In genomic region chr15:79744001-79744400, GRCm38 (mm10) we compare ENCODE assay signal across 27 mouse cellular contexts.
"Had no signal": no experiment of that assay in that cellular context is flagged by ENCODE, and none has a peak within 500 bp of the region (broad histone marks: within the 10 kb centered on the region; RNA-seq: fewer than 3 reads in every experiment).

No protein-coding gene starts in this region.

- H3K4me3 ChIP-seq: embryonic facial prominence, embryonic 15.5 days; erythroblast, embryonic 14.5 days; forebrain, embryonic 12.5 days; forebrain, embryonic 13.5 days; gastrocnemius, adult 2 months had no signal

- H3K9ac ChIP-seq: embryonic facial prominence, embryonic 12.5 days; embryonic facial prominence, embryonic 13.5 days; embryonic facial prominence, embryonic 15.5 days; forebrain, embryonic 12.5 days; forebrain, embryonic 13.5 days; forebrain, embryonic 15.5 days; forebrain, postnatal 0 days had no signal

- ATAC-seq: forebrain, embryonic 13.5 days; forebrain, embryonic 14.5 days; forebrain, embryonic 15.5 days; forebrain, embryonic 16.5 days; forebrain, postnatal 0 days had no signal

- H3K27me3 ChIP-seq: embryonic facial prominence, embryonic 12.5 days; embryonic facial prominence, embryonic 13.5 days; embryonic facial prominence, embryonic 15.5 days; forebrain, embryonic 12.5 days; forebrain, embryonic 13.5 days; forebrain, embryonic 15.5 days had no signal

- DNase-seq: cerebellum, adult 2 months; cerebellum, adult 8-10 months; cerebellum, adult 9-10 months; cerebellum, adult 9-11 months; cerebellum, postnatal 10 days; cerebellum, postnatal 14 days; cerebellum, postnatal 36 days; embryo, embryonic 11 days; forebrain, postnatal 0 days; gastrocnemius, adult 2 months; gastrocnemius, postnatal 10 days; gastrocnemius, postnatal 14 days; gastrocnemius, postnatal 25 days; gastrocnemius, postnatal 36 days; heart, adult 11 months; heart, adult 18-20 months had no signal

- H3K4me2 ChIP-seq: embryonic facial prominence, embryonic 12.5 days; embryonic facial prominence, embryonic 15.5 days; forebrain, embryonic 12.5 days; forebrain, embryonic 15.5 days had no signal

- H3K27ac ChIP-seq: embryonic facial prominence, embryonic 10.5 days; embryonic facial prominence, embryonic 12.5 days; embryonic facial prominence, embryonic 13.5 days; embryonic facial prominence, embryonic 15.5 days; forebrain, embryonic 10.5 days; forebrain, embryonic 12.5 days; forebrain, embryonic 13.5 days; forebrain, embryonic 15.5 days; gastrocnemius, adult 2 months had no signal

- H3K9me3 ChIP-seq: embryonic facial prominence, embryonic 10.5 days; embryonic facial prominence, embryonic 12.5 days; embryonic facial prominence, embryonic 13.5 days; embryonic facial prominence, embryonic 15.5 days; forebrain, embryonic 10.5 days; forebrain, embryonic 12.5 days; forebrain, embryonic 13.5 days; forebrain, embryonic 15.5 days had no signal
